Mouse (Mus musculus): ENCODE results near the gene Prrc2a. TPM values are rescaled to one million over a fixed set of nuclear protein-coding genes. Genes with fewer than 3 reads are reported as not detected.

Gene Prrc2a
- polyA plus RNA-seq (2016; fragmentation: Nextera tagmentation; extraction: Ambion mirVana) = 205 and 224 TPM in 2 replicates

- H3K4me2 ChIP-seq (replicated peaks) = peak within 1 kb of the TSS; percentile 92
- under 1% methylated on average over 75 of the region's 89 CpGs for WGBS
- peak within 1 kb of the TSS; percentile 100 for H3K9ac ChIP-seq
- no peaks in the 10 kb centered on the region for H3K9me3 ChIP-seq
- H3K4me1 ChIP-seq = peaks cover 30% of the 10 kb centered on the region
- peak within 1 kb of the TSS; percentile 89 for H3K27ac ChIP-seq
- peak; percentile 94 for ATAC-seq (ENCODE audit: low FRiP score, low read depth)
- peaks cover 23% of the 10 kb centered on the region for H3K36me3 ChIP-seq
- H3K27me3 ChIP-seq (replicated peaks) = no peaks in the 10 kb centered on the region
- H3K4me3 ChIP-seq = peak within 1 kb of the TSS; percentile 99
These were observed at the start of gene Prrc2a for GRCm38 (mm10) chr17:35164568-35165450. Gene Prrc2a (minus strand): TSS chr17:35164897.

DNA sequence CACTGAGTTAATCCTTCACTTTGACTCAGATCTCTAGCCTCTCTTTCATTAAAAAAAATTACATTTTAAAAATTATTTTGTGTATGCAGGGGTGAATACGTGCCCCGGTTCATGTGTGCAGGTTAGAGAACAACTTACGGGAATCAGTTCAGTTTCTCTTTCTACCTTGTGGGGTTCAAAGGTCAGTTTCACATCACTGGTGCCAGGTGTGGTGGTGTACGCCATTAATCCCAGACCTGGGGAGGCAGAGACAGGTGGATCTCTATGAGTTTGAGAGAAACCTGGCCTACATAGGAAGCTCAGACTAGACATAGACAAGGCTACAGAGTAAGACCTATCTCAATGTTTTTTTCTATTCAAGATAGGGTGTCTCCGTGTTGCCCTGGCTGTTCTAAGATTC, 48.4 kb upstream of the Prrc2a start:
- no peak for ATAC-seq (ENCODE audit: low FRiP score, low read depth)
- no peak overlapping the region for H3K4me3 ChIP-seq
- H3K27ac ChIP-seq = no peak overlapping the region
- no peaks in the 10 kb centered on the region for H3K27me3 ChIP-seq (replicated peaks)
- no peaks in the 10 kb centered on the region for H3K4me1 ChIP-seq
- 94% methylated on average over 5 of the region's 5 CpGs for WGBS
- no peak overlapping the region for H3K4me2 ChIP-seq (replicated peaks)
- H3K36me3 ChIP-seq = no peaks in the 10 kb centered on the region
- H3K9me3 ChIP-seq = no peaks in the 10 kb centered on the region
- H3K9ac ChIP-seq = no peak overlapping the region

DNA sequence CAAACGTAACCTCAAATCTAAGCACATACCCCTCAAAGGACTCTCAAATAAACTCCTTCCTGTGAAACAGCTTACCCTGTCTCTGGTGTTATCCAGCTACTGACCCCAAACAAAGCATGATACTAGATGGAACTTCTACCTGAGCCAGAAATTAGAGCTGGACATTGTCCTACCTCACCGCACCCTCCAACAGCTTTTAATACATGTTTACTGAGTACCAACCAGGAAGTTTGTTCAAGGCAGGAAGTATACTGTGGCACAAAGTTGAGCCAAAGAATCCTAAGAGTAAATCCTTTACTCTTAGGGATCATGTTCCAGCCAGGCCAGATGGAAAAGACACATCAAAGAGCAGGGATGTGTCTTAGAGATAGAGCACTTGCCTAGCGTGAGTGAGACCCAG, 45.9 kb upstream of the Prrc2a start:
- WGBS = 82% methylated on average over 3 of the region's 3 CpGs

DNA sequence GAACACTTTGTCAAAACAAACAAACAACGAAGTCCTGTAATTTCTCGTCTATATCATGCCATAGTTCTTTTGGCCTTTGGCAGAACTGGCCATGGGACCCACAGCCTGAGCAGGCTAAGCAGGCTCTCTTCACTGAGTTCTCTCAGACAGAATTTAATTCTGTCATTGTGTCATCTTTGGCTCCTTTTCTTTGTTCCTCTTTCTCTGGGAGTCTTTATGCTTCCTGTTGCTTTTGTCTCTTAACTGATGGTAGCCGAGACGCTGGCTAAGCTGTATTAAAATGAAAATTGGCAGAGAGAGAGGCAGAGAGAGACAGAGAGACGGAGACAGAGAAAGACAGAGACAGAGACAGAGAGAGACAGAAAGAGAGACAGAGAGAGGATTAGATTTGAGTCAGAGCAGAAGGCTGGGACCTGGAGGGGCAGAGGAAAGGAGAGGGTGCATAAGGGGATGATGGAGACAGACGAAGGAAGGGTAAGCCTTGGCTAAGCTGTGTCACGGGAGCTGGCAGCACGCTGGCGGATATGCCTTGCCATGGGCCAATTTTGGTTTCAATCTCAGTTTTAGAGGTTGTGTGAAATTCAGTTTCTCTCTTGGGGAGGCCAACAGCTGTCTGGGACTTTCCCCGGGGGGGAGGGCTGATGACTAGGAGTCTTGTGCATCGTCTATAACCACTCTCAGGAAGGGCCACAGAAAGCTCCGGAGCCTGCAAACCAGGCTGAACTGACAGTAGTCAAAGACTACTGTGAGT, 45.3 kb upstream of the Prrc2a start:
- Histone ChIP-seq H3K4me3 (no peak overlapping the region), H3K9me3 (no peaks in the 10 kb centered on the region), H3K27me3 (replicated peaks) (no peaks in the 10 kb centered on the region; the same call in 1 of the 2 replicates), H3K4me2 (replicated peaks) (no peak overlapping the region), H3K9ac (no peak overlapping the region), H3K27ac (no peak overlapping the region), H3K36me3 (no peaks in the 10 kb centered on the region), H3K4me1 (no peaks in the 10 kb centered on the region)
- ATAC-seq (ENCODE audit: low FRiP score, low read depth) = no peak
- 76% methylated on average over 12 of the region's 12 CpGs for WGBS

More for the DNA sequence above, 45.9 kb upstream of the Prrc2a start:
- H3K27ac ChIP-seq = no peak overlapping the region
- H3K4me1 ChIP-seq = no peaks in the 10 kb centered on the region
- no peak overlapping the region for H3K4me3 ChIP-seq
- H3K27me3 ChIP-seq (replicated peaks) = no peaks in the 10 kb centered on the region
- no peak overlapping the region for H3K9ac ChIP-seq
- no peaks in the 10 kb centered on the region for H3K9me3 ChIP-seq
- no peak overlapping the region for H3K4me2 ChIP-seq (replicated peaks)
- H3K36me3 ChIP-seq = no peaks in the 10 kb centered on the region
- no peak for ATAC-seq (ENCODE audit: low FRiP score, low read depth)

DNA sequence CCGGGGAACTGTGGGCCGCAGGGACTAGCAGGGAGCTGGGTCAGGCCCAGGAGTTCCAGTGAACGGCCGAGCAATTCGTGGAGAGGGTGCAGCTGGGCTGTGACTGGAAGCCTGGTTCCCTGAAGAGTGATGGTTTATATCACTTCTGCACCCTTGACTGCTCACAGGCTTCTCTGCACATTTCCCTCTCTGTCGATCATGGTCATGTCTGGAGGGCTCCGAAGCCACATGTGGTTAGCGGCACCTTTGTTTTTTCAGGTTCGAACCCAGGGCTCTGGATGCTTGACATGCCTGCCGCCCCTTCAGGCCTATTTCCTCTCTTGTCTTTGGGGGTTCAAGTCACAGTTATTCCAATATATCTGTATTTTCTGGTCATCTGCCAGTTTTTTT, 40.7 kb upstream of the Prrc2a start:
- 73% methylated on average over 10 of the region's 10 CpGs for WGBS
- Histone ChIP-seq H3K9ac (no peak overlapping the region), H3K27ac (no peak overlapping the region), H3K4me2 (replicated peaks) (no peak overlapping the region), H3K4me1 (no peaks in the 10 kb centered on the region), H3K36me3 (no peaks in the 10 kb centered on the region), H3K4me3 (no peak overlapping the region), H3K9me3 (no peaks in the 10 kb centered on the region), H3K27me3 (replicated peaks) (peaks cover 12% of the 10 kb centered on the region)
- ATAC-seq (ENCODE audit: low FRiP score, low read depth) = no peak

GRCm38 (mm10) chr17:35204494-35205379, 40.0 kb upstream of the Prrc2a start, which contains the start of gene Lta:
Gene Lta (minus strand): TSS chr17:35205351.
- ATAC-seq (ENCODE audit: low FRiP score, low read depth) = no peak
- Histone ChIP-seq H3K4me1 (no peaks in the 10 kb centered on the region), H3K36me3 (no peaks in the 10 kb centered on the region), H3K9me3 (no peaks in the 10 kb centered on the region), H3K4me3 (no peak within 1 kb of the TSS), H3K4me2 (replicated peaks) (no peak within 1 kb of the TSS), H3K27ac (no peak within 1 kb of the TSS), H3K9ac (no peak within 1 kb of the TSS), H3K27me3 (replicated peaks) (peaks cover 18% of the 10 kb centered on the region)
- 40% methylated on average over 20 of the region's 20 CpGs for WGBS

DNA sequence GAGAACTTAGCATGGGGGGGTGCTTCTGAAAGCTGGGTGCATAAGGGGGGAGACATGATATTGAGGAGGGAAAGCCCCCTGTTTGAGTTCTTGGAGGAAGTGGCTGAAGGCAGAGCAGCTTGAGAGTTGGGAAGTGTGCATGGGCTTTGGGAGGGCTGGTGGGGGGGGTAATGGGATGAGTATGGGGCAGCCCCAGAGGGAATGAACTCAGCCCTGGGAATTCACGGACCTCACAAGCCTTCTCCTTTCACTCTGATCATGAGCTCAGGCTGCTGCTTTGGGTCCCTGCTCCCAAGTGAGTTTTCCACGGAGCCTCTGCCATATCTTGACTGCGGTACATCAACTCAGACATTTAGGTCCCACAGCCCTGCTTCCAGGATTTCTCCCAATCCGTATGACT, 37.7 kb upstream of the Prrc2a start:
- Histone ChIP-seq H3K36me3 (no peaks in the 10 kb centered on the region), H3K4me3 (no peak overlapping the region), H3K9me3 (no peaks in the 10 kb centered on the region), H3K27me3 (replicated peaks) (peaks cover 19% of the 10 kb centered on the region), H3K4me1 (no peaks in the 10 kb centered on the region), H3K4me2 (replicated peaks) (no peak overlapping the region), H3K27ac (no peak overlapping the region), H3K9ac (no peak overlapping the region)
- ATAC-seq (ENCODE audit: low FRiP score, low read depth) = no peak
- 82% methylated on average over 4 of the region's 4 CpGs for WGBS

DNA sequence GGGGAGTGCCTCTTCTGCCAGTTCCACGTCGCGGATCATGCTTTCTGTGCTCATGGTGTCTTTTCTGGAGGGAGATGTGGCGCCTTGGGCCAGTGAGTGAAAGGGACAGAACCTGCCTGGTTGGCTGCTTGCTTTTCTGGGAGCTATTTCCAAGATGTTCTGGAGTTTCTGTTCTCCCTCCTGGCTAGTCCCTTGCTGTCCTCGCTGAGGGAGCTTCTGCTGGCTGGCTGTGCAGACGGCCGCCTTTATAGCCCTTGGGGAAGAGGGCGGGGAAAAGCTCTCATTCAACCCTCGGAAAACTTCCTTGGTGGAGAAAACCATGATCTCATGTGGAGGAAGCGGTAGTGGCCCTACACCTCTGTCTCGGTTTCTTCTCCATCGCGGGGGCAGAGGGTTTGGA, 37.1 kb upstream of the Prrc2a start, which contains the start of gene Tnf:
TSS of gene Tnf (minus strand) at position 221 of the 400 bp plus-strand sequence.
- WGBS = 35% methylated on average over 13 of the region's 13 CpGs
- Histone ChIP-seq H3K27me3 (replicated peaks) (peaks cover 23% of the 10 kb centered on the region), H3K4me1 (no peaks in the 10 kb centered on the region)

GRCm38 (mm10) chr17:35201128-35201527, 36.4 kb upstream of the Prrc2a start:
- Histone ChIP-seq H3K27ac (no peak overlapping the region), H3K4me2 (replicated peaks) (no peak overlapping the region), H3K9me3 (no peaks in the 10 kb centered on the region), H3K4me1 (peaks cover 1% of the 10 kb centered on the region), H3K36me3 (no peaks in the 10 kb centered on the region), H3K4me3 (no peak overlapping the region), H3K9ac (no peak overlapping the region), H3K27me3 (replicated peaks) (peaks cover 30% of the 10 kb centered on the region)
- WGBS = 82% methylated on average over 11 of the region's 11 CpGs
- ATAC-seq (ENCODE audit: low FRiP score, low read depth) = no peak

More for the DNA sequence above, 37.1 kb upstream of the Prrc2a start, which contains the start of gene Tnf:
- Histone ChIP-seq H3K27ac (no peak within 1 kb of the TSS), H3K9me3 (no peaks in the 10 kb centered on the region), H3K4me2 (replicated peaks) (no peak within 1 kb of the TSS), H3K9ac (no peak within 1 kb of the TSS), H3K4me3 (no peak within 1 kb of the TSS), H3K36me3 (no peaks in the 10 kb centered on the region)
- ATAC-seq (ENCODE audit: low FRiP score, low read depth) = no peak

DNA sequence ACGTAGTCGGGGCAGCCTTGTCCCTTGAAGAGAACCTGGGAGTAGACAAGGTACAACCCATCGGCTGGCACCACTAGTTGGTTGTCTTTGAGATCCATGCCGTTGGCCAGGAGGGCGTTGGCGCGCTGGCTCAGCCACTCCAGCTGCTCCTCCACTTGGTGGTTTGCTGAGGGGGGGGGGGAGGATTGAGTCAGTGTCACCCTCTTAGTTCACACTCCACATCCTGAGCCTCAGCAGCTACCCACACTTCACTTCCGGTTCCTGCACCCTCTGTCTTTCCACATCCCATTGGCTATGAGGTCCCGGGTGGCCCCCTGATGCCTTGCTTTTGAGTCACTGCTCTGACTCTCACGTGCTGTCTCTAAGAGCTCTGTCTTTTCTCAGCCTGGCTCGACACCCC, 35.7 kb upstream of the Prrc2a start:
- 92% methylated on average over 11 of the region's 11 CpGs for WGBS
- Histone ChIP-seq H3K4me2 (replicated peaks) (no peak overlapping the region), H3K36me3 (no peaks in the 10 kb centered on the region), H3K27ac (no peak overlapping the region), H3K9me3 (no peaks in the 10 kb centered on the region), H3K4me1 (peaks cover 9% of the 10 kb centered on the region), H3K27me3 (replicated peaks) (peaks cover 37% of the 10 kb centered on the region), H3K9ac (no peak overlapping the region), H3K4me3 (no peak overlapping the region)
- ATAC-seq (ENCODE audit: low FRiP score, low read depth) = no peak

- Histone ChIP-seq H3K9me3 (no peaks in the 10 kb centered on the region), H3K4me3 (no peak overlapping the region), H3K36me3 (no peaks in the 10 kb centered on the region), H3K27me3 (replicated peaks) (peaks cover 44% of the 10 kb centered on the region), H3K9ac (no peak overlapping the region), H3K4me2 (replicated peaks) (no peak overlapping the region), H3K4me1 (peaks cover 9% of the 10 kb centered on the region), H3K27ac (no peak overlapping the region)
- WGBS = 21% methylated on average over 8 of the region's 8 CpGs
- ATAC-seq (ENCODE audit: low FRiP score, low read depth) = no peak
These were observed 34.2 kb upstream of the Prrc2a start for GRCm38 (mm10) chr17:35198946-35199345.

Measured in neural tube, embryonic 12.5 days (tissue).